Mouse (Mus musculus) E14TG2a.4 (cell line): Measurements from ENCODE around the gene Rpa1.

Source experiments
- H3K27me3 ChIP-seq: 2 replicates; pipeline ENCODE4 v1.6.1; 2014; ENCODE audit warnings: low read length, control low read depth; ENCODE audit not compliant: insufficient read depth
- H3K36me3 ChIP-seq: 2 replicates; pipeline ENCODE4 v1.6.1; 2014; ENCODE audit warnings: low read length, control low read depth; ENCODE audit not compliant: insufficient read depth
- H3K4me1 ChIP-seq: replicated peaks from 2 replicates; pipeline ENCODE4 v1.6.1; 2014; ENCODE audit warnings: low read depth, low read length, control low read depth
- H3K4me3 ChIP-seq: replicated peaks from 2 replicates; pipeline ENCODE4 v1.5.1; 2014; ENCODE audit warnings: mild to moderate bottlenecking, low read length
- H3K9me3 ChIP-seq: 2 replicates; pipeline ENCODE4 v1.6.1; 2014; ENCODE audit warnings: low read length, control low read depth
- CTCF ChIP-seq: conservative IDR thresholded peaks from 2 replicates; pipeline ENCODE4 v1.5.1; 2014; ENCODE audit warnings: low read length
- NANOG ChIP-seq: IDR thresholded peaks from 2 replicates; pipeline ENCODE4 v1.6.1; 2014; ENCODE audit warnings: borderline replicate concordance, low read length, mixed read lengths
- POU5F1 ChIP-seq: IDR thresholded peaks from 2 replicates; pipeline ENCODE4 v1.6.1; 2014; ENCODE audit warnings: low read length, borderline replicate concordance

The Rpa1 gene

GRCm38 (mm10) chr11:75347596-75347995 is 528 bp downstream of the Rpa1 start:
- Histone ChIP-seq H3K4me3 (peak overlapping the region; percentile 96), H3K27me3 (no peaks in the 10 kb centered on the region), H3K4me1 (peaks cover 83% of the 10 kb centered on the region), H3K9me3 (no peaks in the 10 kb centered on the region), H3K36me3 (peaks cover 31% of the 10 kb centered on the region)
- TF ChIP-seq POU5F1 (no peak), NANOG (no peak), CTCF (no peak)

DNA sequence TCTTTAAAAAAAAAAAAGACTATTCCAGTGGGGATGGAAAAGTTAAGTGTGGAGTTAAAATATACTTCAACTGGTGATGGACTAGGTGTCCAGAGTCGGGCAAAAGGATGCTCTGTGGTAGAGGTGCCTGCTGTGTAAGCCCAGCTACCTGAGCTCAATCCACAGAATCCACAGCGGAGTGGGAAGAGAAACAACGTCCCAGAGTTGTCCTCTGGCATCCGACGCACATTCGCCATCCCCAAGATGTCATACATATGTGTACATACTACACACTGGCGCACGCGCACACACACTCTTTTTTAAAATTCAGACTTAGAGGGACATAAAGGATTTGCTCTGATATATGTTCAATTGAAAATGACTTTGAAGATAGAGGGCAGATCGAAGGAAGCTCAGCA is 937 bp downstream of the Rpa1 start:
- no peaks in the 10 kb centered on the region for H3K27me3 ChIP-seq
- H3K4me3 ChIP-seq, result peak overlapping the region; percentile 96
- H3K4me1 ChIP-seq, result peaks cover 83% of the 10 kb centered on the region
- H3K9me3 ChIP-seq, result no peaks in the 10 kb centered on the region
- TF ChIP-seq CTCF (no peak), POU5F1 (no peak), NANOG (no peak)
- peaks cover 33% of the 10 kb centered on the region for H3K36me3 ChIP-seq

GRCm38 (mm10) chr11:75346556-75347187 is 1.5 kb downstream of the Rpa1 start:
- Histone ChIP-seq H3K27me3 (no peaks in the 10 kb centered on the region), H3K4me3 (peak overlapping the region; percentile 96), H3K4me1 (peaks cover 84% of the 10 kb centered on the region), H3K36me3 (peaks cover 36% of the 10 kb centered on the region), H3K9me3 (no peaks in the 10 kb centered on the region)
- TF ChIP-seq POU5F1 (no peak), CTCF (no peak), NANOG (no peak)

DNA sequence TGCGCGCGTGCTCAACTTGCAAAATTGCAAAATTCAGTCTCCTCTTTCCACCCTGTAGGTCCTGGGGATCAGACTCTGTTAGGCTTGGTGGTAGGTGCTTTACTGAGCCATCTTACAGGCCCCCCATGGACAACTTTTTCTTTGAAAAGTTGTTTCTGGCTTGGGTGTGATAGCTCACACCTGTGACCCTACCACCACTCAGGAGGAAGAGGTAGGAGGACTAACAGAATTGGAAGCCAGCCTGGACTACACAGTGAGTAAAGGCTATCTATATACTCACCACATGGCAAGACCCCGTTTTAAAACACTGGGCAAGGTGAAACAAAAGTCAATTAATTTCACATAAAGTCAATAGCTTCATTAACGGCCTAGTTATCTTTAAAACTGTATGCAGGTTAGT is 3.4 kb downstream of the Rpa1 start:
- H3K27me3 ChIP-seq, result no peaks in the 10 kb centered on the region
- H3K4me3 ChIP-seq, result no peak overlapping the region
- H3K36me3 ChIP-seq, result peaks cover 55% of the 10 kb centered on the region
- H3K9me3 ChIP-seq, result no peaks in the 10 kb centered on the region
- TF ChIP-seq CTCF, result no peak
- TF ChIP-seq NANOG, result no peak
- TF ChIP-seq POU5F1, result no peak
- peaks cover 83% of the 10 kb centered on the region for H3K4me1 ChIP-seq

GRCm38 (mm10) chr11:75344163-75344562 is 4.0 kb downstream of the Rpa1 start:
- no peaks in the 10 kb centered on the region for H3K27me3 ChIP-seq
- TF ChIP-seq POU5F1 (no peak), CTCF (no peak), NANOG (no peak)
- peaks cover 61% of the 10 kb centered on the region for H3K36me3 ChIP-seq
- no peaks in the 10 kb centered on the region for H3K9me3 ChIP-seq
- no peak overlapping the region for H3K4me3 ChIP-seq
- H3K4me1 ChIP-seq, result peaks cover 77% of the 10 kb centered on the region

GRCm38 (mm10) chr11:75343096-75343495 is 5.0 kb downstream of the Rpa1 start:
- no peaks in the 10 kb centered on the region for H3K9me3 ChIP-seq
- H3K36me3 ChIP-seq, result peaks cover 71% of the 10 kb centered on the region
- H3K4me1 ChIP-seq, result peaks cover 70% of the 10 kb centered on the region
- no peak for TF ChIP-seq CTCF
- no peak for TF ChIP-seq NANOG
- H3K27me3 ChIP-seq, result no peaks in the 10 kb centered on the region
- H3K4me3 ChIP-seq, result no peak overlapping the region

GRCm38 (mm10) chr11:75340698-75341345 is 7.3 kb downstream of the Rpa1 start:
- H3K4me1 ChIP-seq, result peaks cover 72% of the 10 kb centered on the region
- H3K9me3 ChIP-seq, result no peaks in the 10 kb centered on the region
- no peaks in the 10 kb centered on the region for H3K27me3 ChIP-seq
- peaks cover 93% of the 10 kb centered on the region for H3K36me3 ChIP-seq
- TF ChIP-seq CTCF (no peak), POU5F1 (no peak), NANOG (no peak)
- no peak overlapping the region for H3K4me3 ChIP-seq

GRCm38 (mm10) chr11:75340076-75340475 is 8.0 kb downstream of the Rpa1 start:
- no peaks in the 10 kb centered on the region for H3K27me3 ChIP-seq
- H3K4me1 ChIP-seq, result peaks cover 67% of the 10 kb centered on the region
- TF ChIP-seq POU5F1 (no peak), CTCF (no peak), NANOG (no peak)
- H3K4me3 ChIP-seq, result no peak overlapping the region
- peaks cover 96% of the 10 kb centered on the region for H3K36me3 ChIP-seq
- H3K9me3 ChIP-seq, result no peaks in the 10 kb centered on the region

DNA sequence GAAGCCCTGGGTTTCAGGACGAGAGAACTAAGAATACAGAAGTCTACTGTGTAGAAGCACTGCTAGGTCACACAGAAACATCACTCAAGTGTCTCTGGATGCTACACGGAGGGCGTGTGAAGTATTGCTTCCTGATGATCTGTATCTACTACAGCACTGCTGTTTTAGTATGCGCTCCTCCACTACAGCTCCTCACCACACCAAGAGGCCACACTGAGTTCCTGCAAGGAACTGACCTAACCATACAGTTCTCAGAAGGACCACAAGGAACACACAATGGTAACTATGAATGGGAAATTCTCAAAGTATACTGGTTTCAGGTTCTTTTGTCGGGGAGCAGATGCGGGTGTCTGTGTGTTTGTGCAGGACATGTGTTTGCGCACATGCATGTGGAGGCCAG is 10.9 kb downstream of the Rpa1 start:
- no peaks in the 10 kb centered on the region for H3K9me3 ChIP-seq
- no peak overlapping the region for H3K4me3 ChIP-seq
- no peak for TF ChIP-seq NANOG
- TF ChIP-seq POU5F1, result no peak
- TF ChIP-seq CTCF, result no peak
- peaks cover 98% of the 10 kb centered on the region for H3K36me3 ChIP-seq
- peaks cover 46% of the 10 kb centered on the region for H3K4me1 ChIP-seq
- no peaks in the 10 kb centered on the region for H3K27me3 ChIP-seq
